Mouse (Mus musculus) hindbrain, embryonic 11.5 days (tissue): Measurements from ENCODE around the gene Cbx1. TPM values are rescaled to one million over a fixed set of nuclear protein-coding genes. Genes with fewer than 3 reads are reported as not detected.
A peak's percentile ranks its signal among the peaks of the same experiment; 100 is the strongest.

Source experiments
- ATAC-seq: fragments of 200-750 bp; cut with Nextera tagmentation; 2 replicates; pipeline ENCODE4 v1.8.0; 2017; ENCODE audit warnings: mild to moderate bottlenecking, moderate TSS enrichment, moderate library complexity; ENCODE audit not compliant: low FRiP score
- DNase-seq: peaks from one replicate; pipeline ENCODE4 v3.0.0-alpha.2; 2015; ENCODE audit warnings: low spot score
- H3K27ac ChIP-seq: fragments of 300-500 bp; sonication (generic); 2 replicates; pipeline ENCODE4 v1.5.1; 2014; ENCODE audit warnings: mild to moderate bottlenecking, low read depth, low read length
- H3K27me3 ChIP-seq: fragments of 300-500 bp; sonication (generic); 2 replicates; pipeline ENCODE4 v1.6.1; 2014; ENCODE audit warnings: mild to moderate bottlenecking, low read length, moderate library complexity, mixed read lengths; ENCODE audit not compliant: control insufficient read depth, insufficient read depth
- H3K36me3 ChIP-seq: fragments of 300-500 bp; sonication (generic); 2 replicates; pipeline ENCODE4 v1.6.1; 2014; ENCODE audit warnings: mild to moderate bottlenecking, low read length, moderate library complexity, mixed read lengths; ENCODE audit not compliant: control insufficient read depth, insufficient read depth
- H3K4me1 ChIP-seq: fragments of 300-500 bp; sonication (generic); replicated peaks from 2 replicates; pipeline ENCODE4 v1.6.1; 2014; ENCODE audit warnings: low read length, mixed read lengths; ENCODE audit not compliant: control insufficient read depth, insufficient read depth
- H3K4me2 ChIP-seq: fragments of 300-500 bp; sonication (generic); replicated peaks from 2 replicates; pipeline ENCODE4 v1.6.1; 2014; ENCODE audit warnings: mild to moderate bottlenecking, low read depth, low read length
- H3K4me3 ChIP-seq: fragments of 300-500 bp; sonication (generic); 2 replicates; pipeline ENCODE4 v1.5.1; 2014; ENCODE audit warnings: low read depth, low read length
- H3K9ac ChIP-seq: fragments of 300-500 bp; sonication (generic); 2 replicates; pipeline ENCODE4 v1.6.1; 2014; ENCODE audit warnings: low read depth, low read length
- H3K9me3 ChIP-seq: fragments of 300-500 bp; sonication (generic); 2 replicates; pipeline ENCODE4 v1.6.1; 2016; ENCODE audit warnings: low read length; ENCODE audit not compliant: control insufficient read depth
- WGBS: fragments of 180-500 bp; shearing (Covaris S2); extraction: QIAGEN DNeasy Blood & Tissue Kit; methylation state at CpG from one replicate; pipeline ENCODE4 v1.1.7; 2014; 5-methylcytosine and 5-hydroxymethylcytosine counted together
- polyA plus RNA-seq: library from polyadenylated mRNA; unstranded; fragments of >200 nt; fragmentation: Nextera tagmentation; extraction: Ambion mirVana; gene quantifications from 2 replicates; pipeline ENCODE4 v1.2.1, GENCODE M21; 2014

Cbx1 gene
- polyA plus RNA-seq, 1 experiment from 2014 or later, result 158 TPM

DNA sequence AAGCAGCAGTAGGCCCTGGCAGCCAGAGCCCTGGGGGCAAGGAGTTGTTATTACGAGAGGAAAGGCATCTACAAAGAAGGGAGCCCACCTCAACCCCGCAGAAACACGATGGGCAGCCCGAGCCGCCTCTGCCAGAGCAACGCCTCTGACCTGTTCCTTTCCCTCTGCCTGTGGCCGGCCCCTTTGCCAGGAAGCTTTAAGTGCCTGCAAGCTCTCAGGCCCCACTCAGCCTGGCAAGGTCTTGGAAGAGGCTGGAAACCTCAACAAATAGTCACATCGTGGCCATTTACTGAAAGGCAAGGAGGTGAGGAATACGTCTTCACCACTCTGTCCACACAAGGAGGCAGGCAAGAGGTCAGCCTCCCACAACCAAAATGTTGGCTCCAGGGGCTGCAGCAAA lies 20.7 kb upstream of the Cbx1 start:
- ATAC-seq (no peak), DNase-seq (no peak)
- peak overlapping the region; percentile 72 for H3K27ac ChIP-seq
- no peaks in the 10 kb centered on the region for H3K27me3 ChIP-seq
- WGBS, result 73% methylated on average over 9 of the region's 9 CpGs
- no peak overlapping the region for H3K4me3 ChIP-seq
- H3K4me1 ChIP-seq, result peaks cover 7% of the 10 kb centered on the region
- no peaks in the 10 kb centered on the region for H3K9me3 ChIP-seq
- no peak overlapping the region for H3K4me2 ChIP-seq
- H3K36me3 ChIP-seq, result peaks cover 16% of the 10 kb centered on the region
- H3K9ac ChIP-seq, result peak overlapping the region; percentile 31; the same call in 1 of the 2 replicates

DNA sequence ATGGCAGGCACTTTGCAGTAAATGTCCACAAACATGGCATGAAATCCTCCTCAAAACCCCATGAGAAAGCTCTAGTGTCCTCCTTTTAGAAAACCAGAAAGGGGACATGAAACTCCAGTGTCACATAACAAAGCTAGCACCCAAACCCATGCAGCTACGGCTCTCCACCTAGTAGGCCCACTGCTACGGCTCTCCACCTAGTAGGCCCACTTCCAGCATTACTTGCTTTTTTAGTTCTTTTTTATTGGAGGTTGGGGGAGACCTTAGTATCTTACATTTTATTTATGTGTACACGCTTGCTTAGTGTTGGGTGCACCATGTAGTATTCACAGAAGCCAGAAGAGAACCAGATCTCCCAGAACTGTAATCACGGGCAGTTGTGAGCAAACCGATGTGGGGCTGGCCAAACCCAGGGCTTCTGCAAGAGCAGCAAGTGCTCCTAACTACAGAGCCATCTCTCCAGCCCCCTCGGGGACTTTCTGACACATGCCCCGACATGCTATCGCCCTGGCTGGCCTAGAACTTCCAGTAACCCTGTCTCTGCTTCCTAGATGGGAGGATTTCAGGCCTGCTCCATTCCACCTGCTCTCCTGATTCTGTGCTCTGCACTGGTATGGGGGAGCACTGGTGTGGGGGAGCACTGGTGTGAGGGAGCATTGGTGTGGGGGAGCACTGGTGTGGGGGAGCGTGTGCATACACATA lies 17.5 kb upstream of the Cbx1 start:
- no peak for ATAC-seq
- H3K9me3 ChIP-seq, result no peaks in the 10 kb centered on the region
- no peak overlapping the region for H3K9ac ChIP-seq
- DNase-seq, result no peak
- H3K4me2 ChIP-seq, result no peak overlapping the region
- no peaks in the 10 kb centered on the region for H3K27me3 ChIP-seq
- H3K4me3 ChIP-seq, result no peak overlapping the region
- peaks cover 7% of the 10 kb centered on the region for H3K4me1 ChIP-seq
- 92% methylated on average over 9 of the region's 9 CpGs for WGBS
- H3K36me3 ChIP-seq, result peaks cover 16% of the 10 kb centered on the region
- no peak overlapping the region for H3K27ac ChIP-seq

DNA sequence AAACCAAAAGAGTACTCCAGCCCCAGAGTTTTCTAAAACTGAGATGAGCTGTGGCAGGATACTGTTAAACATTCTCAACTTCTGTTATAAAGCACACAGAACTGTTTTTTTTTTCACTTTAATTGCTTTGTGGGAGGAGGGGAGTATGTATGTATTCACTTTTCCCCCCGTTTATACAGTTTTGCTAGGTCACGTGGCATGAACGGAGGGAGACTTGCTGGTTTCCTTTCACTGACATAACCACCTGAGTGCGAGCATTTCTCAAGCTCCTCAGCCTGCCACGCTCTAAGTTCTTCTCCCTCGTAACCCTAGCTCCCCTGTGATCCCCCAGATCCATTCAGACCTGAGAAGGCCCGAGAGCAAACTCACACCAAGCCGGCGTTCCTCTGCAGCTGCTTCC lies 16.5 kb upstream of the Cbx1 start:
- Histone ChIP-seq H3K9me3 (no peaks in the 10 kb centered on the region), H3K9ac (no peak overlapping the region), H3K4me3 (no peak overlapping the region), H3K27me3 (no peaks in the 10 kb centered on the region), H3K36me3 (peaks cover 16% of the 10 kb centered on the region), H3K27ac (no peak overlapping the region), H3K4me2 (no peak overlapping the region), H3K4me1 (peaks cover 5% of the 10 kb centered on the region)
- DNase-seq (no peak), ATAC-seq (no peak)
- 90% methylated on average over 9 of the region's 9 CpGs for WGBS

DNA sequence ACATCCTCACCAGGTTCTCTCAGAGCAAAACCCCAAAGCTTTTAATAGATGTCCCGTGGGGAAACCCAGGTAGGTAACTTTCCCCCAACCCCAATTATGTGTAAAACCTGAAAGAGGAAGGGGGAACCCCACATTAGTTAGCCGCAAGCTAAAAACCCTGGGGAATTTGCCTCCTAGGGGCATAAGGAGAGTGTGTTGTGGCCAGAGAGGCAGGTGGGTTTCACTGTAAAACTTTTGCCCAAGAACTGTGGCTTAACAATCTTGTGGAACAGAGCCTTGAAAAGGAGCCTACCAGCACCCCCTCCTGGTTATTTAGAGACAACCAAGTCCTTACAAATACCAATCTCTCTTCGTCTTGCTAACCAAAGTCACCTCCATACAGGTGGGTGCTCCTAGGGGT lies 14.4 kb upstream of the Cbx1 start:
- Histone ChIP-seq H3K4me2 (no peak overlapping the region), H3K4me3 (no peak overlapping the region), H3K27ac (no peak overlapping the region), H3K9me3 (no peaks in the 10 kb centered on the region), H3K4me1 (peaks cover 2% of the 10 kb centered on the region; the same call in 1 of the 2 replicates), H3K27me3 (no peaks in the 10 kb centered on the region), H3K36me3 (peaks cover 7% of the 10 kb centered on the region), H3K9ac (no peak overlapping the region)
- 96% methylated on average over 3 of the region's 3 CpGs for WGBS
- DNase-seq (no peak), ATAC-seq (no peak)

DNA sequence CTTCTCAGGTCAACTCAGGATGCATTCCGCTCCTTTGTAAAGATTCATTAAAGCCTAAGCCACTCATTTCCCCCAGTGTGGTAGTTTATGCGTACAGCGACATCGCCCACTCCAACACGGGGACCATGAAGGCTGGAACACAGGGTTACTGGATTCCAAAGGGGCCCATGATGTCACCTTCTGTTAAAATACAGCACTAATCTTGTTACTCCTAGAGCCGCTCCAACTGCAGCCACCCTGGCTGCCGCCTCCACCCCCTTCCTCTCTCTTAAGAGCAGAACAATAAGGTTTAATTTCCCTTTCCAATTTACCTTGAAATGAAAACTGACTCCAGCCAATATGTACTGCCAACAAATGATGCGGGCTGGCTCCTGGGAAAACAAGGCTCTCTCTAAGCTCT lies 13.9 kb upstream of the Cbx1 start:
- no peak overlapping the region for H3K4me2 ChIP-seq
- H3K27me3 ChIP-seq, result no peaks in the 10 kb centered on the region
- WGBS, result 88% methylated on average over 8 of the region's 8 CpGs
- no peak for DNase-seq
- H3K9me3 ChIP-seq, result no peaks in the 10 kb centered on the region
- H3K36me3 ChIP-seq, result peaks cover 7% of the 10 kb centered on the region
- no peak overlapping the region for H3K4me3 ChIP-seq
- no peak overlapping the region for H3K9ac ChIP-seq
- H3K4me1 ChIP-seq, result peaks cover 2% of the 10 kb centered on the region; the same call in 1 of the 2 replicates
- H3K27ac ChIP-seq, result no peak overlapping the region
- ATAC-seq, result no peak

DNA sequence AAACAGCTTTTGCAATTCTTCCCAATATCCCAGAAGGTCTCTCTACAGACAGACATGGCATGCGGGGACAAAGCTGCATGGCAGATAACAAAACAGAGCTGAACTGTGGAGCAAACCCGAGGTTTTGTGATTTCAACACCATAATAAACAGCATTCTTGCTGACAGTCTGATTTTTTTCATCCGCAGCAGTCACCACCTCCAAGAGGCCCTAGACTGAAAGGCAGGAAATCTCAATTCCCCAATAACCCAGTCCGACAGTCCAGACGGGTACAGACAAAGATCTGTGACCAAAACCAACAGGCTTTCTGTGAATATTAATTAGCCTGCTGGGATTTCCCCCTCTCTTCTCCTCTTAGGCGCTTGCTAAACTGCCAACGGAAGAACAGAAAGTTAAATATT lies 13.3 kb upstream of the Cbx1 start:
- Histone ChIP-seq H3K36me3 (peaks cover 2% of the 10 kb centered on the region), H3K9me3 (no peaks in the 10 kb centered on the region), H3K9ac (no peak overlapping the region), H3K27me3 (no peaks in the 10 kb centered on the region), H3K27ac (no peak overlapping the region), H3K4me3 (no peak overlapping the region), H3K4me2 (no peak overlapping the region), H3K4me1 (peaks cover 2% of the 10 kb centered on the region; the same call in 1 of the 2 replicates)
- ATAC-seq, result no peak
- DNase-seq, result no peak
- 82% methylated on average over 7 of the region's 7 CpGs for WGBS

DNA sequence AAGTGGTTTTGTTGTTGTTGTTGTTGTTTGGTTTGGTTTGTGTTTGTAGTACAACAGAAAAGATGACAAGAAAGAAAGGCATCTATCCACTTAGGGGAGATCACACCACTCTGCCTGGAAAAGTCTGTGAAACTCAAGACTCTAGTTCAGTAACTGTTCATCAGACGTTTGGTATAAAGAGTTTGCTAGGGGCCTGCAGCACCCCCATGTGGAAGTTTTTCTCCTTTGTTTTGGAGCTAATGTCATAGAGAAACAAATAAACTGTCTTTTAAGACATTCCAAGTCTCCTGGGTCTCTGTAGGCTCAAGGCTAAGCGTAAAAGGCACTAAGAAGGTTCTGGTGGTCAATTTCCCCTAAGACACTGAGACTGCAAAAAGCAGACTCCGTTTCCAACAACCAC lies 12.9 kb upstream of the Cbx1 start:
- DNase-seq (no peak), ATAC-seq (no peak)
- H3K4me3 ChIP-seq, result 0 out of 2 replicates have a peak overlapping the region, but pooled peaks have one; percentile 69
- H3K9me3 ChIP-seq, result no peaks in the 10 kb centered on the region
- no peaks in the 10 kb centered on the region for H3K27me3 ChIP-seq
- H3K27ac ChIP-seq, result no peak overlapping the region
- no peak overlapping the region for H3K9ac ChIP-seq
- peak overlapping the region; percentile 80; the same call in 1 of the 2 replicates for H3K4me2 ChIP-seq
- 61% methylated on average over 3 of the region's 3 CpGs for WGBS
- H3K36me3 ChIP-seq, result no peaks in the 10 kb centered on the region
- H3K4me1 ChIP-seq, result peaks cover 2% of the 10 kb centered on the region; the same call in 1 of the 2 replicates

DNA sequence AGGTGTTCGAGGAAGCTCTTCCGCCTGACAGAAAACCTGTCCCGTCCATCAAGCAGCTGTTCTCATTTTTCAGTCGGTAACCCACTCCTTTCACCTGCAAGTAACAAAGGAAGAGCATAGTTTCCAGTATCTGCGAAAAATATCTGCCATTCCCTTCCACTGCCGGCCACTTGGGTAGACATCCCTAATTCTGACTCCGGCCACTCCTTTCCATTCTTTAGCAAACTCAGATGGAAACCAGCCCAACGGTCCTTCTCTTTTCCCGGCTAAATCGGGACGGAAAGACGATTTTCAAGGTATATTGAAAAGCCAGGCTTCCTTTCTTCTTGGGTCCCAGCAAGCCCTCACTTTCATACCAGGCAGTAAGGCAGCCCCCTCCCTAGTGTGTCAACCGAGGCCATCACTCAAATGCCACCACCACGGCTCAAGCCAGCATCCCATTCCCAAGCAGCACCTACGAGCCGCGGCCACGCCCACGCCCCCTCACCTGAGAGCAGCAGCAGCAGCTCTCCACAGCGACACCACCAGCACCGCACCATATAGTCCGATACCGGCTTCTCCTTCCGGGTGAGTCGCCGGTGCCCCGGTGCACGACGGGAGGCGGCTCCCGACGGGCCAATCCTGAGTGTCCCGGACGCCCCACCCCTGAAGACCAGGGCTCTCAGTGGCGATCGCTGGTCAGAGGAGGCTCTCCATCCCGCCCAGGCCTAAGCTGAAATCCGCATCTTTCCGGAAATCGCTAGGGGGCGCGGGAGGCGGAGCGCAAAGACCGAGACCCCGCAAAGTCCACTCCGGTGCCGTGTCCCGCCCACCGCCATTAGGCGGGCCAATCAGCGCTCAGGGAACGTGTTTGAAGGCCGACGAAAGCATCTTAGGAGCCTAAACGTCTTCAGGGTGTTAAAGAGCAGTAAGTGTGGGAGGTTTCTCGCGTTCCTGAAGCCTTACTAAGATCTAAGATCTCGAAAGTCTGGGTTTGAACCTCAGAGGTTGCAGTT lies 11.7 kb upstream of the Cbx1 start, which contains the start of gene Snx11:
Snx11 (minus strand) TSS at position 592 of the 995 bp plus-strand sequence.
- ATAC-seq (peak; percentile 98), DNase-seq (peak; percentile 99)
- H3K4me1 ChIP-seq, result peaks cover 2% of the 10 kb centered on the region; the same call in 1 of the 2 replicates
- H3K27ac ChIP-seq, result peak within 1 kb of the TSS; percentile 59; the same call in 1 of the 2 replicates
- peak within 1 kb of the TSS; percentile 53 for H3K9ac ChIP-seq
- peak within 1 kb of the TSS; percentile 80 for H3K4me2 ChIP-seq
- peak within 1 kb of the TSS; percentile 69 for H3K4me3 ChIP-seq
- no peaks in the 10 kb centered on the region for H3K27me3 ChIP-seq
- no peaks in the 10 kb centered on the region for H3K36me3 ChIP-seq
- no peaks in the 10 kb centered on the region for H3K9me3 ChIP-seq
- WGBS, result 2% methylated on average over 59 of the region's 59 CpGs
